Mouse (Mus musculus) monocyte, adult 5-6 weeks (primary cell): Measurements from ENCODE around the gene Gm47995. TPM values are rescaled to one million over a fixed set of nuclear protein-coding genes. Genes with fewer than 3 reads are reported as not detected.
"Not testable (repeated sequence)": the region's sequence is repeated elsewhere in the genome, so short reads cannot be mapped to it uniquely, and the experiment has no call there.

Experiments
- ATAC-seq: fragments of 153-309, 156-312 bp; replicated peaks from 2 replicates; pipeline ENCODE4 v1.8.0; 2017; ENCODE audit warnings: mild to moderate bottlenecking; ENCODE audit not compliant: low TSS enrichment, insufficient number of reproducible peaks, severe bottlenecking, poor library complexity, low FRiP score
- total RNA-seq: library from RNA; stranded (forward); fragments of 200-1000, 200-491, 200-594 nt; gene quantifications from 3 replicates; pipeline ENCODE4 v1.2.3, GENCODE M21; 2017

Gm47995 gene
- total RNA-seq: 0.68 TPM in 1 of 3 replicates, not detected in the others

DNA sequence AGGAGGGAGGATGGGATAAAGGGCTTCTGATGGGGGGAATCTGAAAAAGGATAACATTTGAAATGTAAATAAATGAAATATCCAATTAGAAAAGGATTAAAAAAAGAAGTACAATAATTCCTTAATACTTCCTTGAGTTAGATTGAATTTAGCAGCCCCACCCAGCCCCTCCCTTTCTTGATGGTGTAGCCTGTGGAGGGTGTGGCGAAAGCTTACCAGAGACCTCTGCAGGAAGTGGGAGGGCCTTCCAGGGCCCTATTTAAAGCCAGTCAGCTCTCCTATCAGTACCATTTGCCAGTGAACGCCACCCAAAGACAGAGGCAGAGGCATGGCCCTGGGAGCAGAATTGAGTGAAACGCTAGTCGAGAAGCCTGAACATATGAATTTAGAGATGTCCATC, at the start of gene Gm47995:
Gm47995 (plus strand) TSS at position 329 of the 400 bp plus-strand sequence.
- not testable (repeated sequence) for ATAC-seq

DNA sequence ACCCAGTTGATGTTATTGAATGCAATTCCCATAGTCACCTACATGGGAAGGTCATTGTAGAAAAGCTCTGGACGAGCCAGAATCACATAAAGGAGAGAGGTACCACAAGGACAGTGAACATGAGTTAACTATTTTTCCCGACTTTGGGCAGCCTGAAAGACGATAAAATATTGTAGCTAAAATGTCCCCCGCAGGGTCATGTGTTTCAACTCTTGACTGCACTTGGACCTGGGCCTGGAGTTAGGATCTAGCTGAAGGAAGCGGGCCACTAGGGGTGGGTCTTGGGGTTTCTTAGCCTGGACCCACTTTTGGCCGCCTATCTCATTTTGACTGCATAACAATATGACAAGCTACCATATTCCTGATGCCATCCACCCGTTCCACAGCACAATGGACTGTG, 48.0 kb upstream of the Gm47995 start:
- ATAC-seq: no peak

DNA sequence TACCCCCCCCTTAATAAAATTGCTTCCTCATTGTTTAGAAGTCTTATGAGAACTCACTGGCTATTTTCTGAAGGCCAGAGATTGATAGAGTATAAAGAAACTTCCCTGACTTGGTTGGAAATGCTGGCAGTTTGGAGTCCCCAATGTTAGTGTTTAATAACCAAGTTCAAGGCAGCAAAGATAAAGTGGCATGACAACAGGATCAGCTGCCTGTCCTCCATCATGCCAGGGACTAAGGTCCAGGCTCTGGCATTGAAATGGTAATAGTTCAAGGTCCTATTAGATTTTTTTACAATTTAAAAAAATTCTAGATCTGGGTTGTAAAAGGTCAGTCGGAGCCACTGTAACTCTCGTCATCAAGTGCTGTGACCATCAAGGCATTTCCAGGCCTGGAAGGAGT, 47.2 kb upstream of the Gm47995 start:
- ATAC-seq: no peak

DNA sequence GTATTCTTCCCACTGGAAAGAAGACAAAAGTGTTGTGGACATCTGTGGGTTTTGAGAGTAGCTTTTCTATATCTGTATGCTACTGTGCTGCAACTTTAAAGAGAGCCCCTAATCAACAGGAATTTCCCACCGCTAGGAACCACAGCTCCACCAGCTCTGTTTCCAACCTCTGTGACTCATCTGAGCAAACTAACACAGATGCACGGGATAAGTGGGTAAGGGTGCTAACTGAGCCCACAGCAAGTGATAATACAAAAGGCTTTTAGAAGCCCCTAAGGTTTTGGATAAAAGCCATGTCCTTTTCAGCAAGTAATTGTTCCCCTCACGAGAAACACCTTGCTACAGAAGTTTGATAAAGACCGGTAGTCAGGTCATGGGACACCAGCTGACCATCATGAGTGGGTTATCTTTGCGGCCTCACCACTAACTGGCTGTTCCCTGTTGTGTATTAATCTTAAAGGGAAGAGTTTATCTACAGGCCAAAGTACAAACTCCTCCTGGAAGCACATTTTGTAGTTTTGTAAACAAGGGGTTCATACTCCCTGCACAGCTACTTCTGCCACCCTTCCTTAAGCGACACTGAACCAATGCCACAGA, 45.1 kb upstream of the Gm47995 start:
- no peak for ATAC-seq

DNA sequence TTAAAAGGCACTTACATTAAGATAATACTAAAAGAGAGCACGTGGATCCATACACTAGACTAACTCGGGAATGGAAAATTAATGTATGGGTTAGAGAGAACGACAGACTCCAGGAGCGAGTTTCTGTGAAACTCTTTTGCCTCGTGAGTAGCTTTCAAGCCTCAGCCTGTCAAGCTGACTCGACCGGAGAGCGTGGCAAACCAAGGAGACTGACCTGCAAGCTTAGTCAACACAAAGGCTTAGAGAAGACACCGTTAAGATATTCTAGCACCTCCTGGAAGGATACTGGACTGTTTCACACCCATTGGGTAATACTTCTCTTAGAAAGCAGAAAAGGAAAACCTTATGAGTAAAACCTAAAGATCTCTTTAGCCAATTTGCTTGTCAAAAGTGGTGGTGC, 44.1 kb upstream of the Gm47995 start:
- not testable (repeated sequence) for ATAC-seq

DNA sequence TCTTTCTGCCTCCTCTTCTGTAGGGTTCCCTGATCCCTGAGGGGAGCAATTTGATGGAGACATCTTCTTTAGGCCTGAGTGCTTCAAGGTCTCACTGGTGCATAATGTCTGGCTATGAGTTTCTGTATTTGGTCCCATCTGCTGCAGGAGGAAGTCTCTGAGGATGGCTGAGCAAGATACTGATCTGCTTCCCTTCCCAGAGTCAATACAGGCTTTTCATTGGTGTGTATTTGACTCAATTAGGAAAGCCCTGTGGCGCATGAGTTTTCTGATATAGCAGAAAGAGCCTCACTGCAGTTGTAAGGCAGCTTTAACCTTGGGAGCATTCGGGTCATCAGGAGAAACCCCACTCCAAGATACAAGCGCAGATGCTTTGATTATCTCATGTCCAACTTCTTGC, 42.1 kb upstream of the Gm47995 start:
- no peak for ATAC-seq

DNA sequence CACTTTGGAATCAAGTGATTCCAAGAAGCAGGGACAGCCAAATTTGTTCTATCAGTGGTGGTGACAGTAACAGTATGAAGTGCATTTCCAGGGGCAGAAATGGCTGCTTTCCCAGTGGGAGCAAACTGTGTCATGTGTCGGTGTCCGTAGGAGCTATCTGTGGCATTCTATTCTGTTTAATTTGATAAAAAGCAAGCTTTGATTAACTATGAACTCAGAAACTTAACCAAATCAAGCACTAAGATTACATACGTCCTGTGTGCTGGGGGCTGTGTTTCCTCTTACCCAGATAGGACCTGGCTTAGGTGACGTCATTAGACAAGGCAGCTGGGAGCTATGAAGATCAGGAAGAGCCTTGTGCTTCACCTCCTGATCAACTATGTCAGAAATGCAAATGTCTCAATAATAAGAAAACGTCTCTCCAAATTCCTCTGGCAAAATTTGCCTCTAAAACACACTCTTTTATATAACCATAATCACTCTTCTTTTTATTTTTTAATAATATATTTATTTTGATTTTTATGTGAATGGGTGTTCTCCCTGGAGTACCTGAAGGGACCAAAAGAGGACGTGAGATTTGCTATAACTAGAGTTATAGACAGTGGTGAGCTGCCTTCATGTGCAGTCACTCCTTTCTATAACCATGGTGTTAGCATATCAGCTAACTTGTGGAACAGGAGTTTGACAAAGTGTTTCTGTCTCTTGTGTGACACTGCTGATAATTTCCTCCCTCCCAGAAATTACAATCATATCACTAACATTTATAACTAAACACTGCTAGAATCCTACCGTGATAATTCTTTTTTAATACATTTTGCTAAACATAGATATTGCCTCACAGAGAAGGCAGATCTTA, 41.2 kb upstream of the Gm47995 start:
- no peak for ATAC-seq

DNA sequence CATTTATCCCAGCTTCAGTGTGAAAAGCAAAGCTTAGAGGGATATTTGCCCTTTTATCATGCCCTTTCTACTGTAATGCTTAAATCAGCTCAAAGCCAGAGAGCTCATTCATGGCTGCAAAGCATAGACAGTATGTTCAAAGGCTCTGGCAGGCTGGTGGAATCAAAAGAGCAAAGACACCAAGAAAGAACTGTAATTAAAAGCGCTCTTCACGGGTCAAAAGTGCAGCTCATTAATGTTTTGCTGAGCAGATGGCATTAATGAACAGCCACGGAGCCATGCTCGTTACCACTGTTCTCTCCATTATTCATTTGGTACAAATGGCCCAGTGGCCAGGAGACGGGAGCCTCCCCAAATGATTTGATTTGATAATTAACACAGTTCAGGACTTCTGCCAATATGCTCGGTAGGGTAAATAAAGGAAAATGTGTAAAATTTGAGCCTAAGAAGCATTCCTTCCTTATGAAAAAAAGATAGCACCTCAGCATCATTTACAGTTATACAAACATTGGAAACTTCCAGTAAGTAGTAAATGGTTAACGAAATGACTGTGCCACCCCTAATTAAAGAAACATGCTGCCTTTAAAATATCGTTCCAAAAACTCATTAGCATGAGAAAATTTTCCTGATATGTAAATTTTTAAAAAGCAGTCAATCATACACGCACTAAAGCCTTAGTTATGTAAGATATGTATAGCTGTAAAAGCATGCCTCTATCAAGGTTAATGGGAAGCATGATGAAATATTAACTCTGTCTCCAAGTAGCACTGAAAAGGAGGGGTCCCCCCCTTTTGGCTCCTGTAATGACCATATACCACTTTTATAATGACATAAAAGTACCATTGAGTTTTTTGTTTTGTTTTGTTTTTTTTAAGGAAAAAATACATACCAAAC, 40.0 kb upstream of the Gm47995 start:
- ATAC-seq: no peak

DNA sequence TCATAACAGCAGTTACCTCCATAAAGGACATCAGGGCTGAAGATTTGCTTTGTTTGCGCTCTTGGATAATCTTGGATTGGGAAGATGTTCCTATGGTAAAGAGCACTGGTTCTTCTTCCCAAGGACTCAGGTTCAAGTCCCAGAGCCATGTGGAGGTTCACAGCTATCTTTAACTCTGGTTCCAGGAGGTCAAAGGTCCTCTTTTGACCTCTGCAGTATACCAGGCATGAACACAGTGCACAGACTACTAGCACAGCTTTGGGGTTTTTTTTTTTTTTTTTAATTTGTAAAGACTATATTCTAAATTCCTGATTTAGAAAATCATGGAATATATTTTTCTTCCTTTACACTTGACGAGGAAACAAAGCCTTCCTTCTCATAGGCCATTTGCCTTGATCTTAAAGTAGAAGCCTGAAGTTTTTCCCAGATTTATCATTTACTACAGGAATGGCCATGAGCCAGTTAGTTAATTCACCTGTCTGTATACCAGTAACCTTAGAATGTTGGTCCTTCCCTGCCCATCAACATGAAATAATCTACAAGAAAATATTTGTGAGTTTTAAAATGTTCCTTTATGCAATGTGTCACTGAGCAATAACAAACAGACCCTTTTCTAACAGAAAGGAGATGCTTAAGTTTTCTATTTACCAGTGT, 39.3 kb upstream of the Gm47995 start:
- ATAC-seq: no peak

DNA sequence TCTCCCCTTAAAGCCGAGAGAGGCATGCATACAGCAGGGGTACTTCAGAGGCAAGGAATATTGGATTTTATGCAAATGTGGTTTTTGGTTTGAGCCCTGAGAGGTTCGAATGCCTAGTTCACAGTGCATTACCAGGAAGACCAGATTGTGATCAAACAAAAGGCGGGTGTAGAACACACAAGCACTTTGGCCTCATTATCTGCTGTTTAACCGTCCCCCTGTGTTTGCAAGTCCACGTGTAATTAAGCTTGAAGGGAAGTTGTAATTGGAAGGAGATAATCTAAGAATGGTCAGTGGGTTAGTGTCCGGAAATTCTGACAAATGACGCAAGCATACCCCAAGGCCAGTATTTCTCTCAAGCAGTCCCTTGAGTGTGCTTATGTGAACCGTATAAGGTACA, 32.2 kb upstream of the Gm47995 start:
- ATAC-seq: no peak

DNA sequence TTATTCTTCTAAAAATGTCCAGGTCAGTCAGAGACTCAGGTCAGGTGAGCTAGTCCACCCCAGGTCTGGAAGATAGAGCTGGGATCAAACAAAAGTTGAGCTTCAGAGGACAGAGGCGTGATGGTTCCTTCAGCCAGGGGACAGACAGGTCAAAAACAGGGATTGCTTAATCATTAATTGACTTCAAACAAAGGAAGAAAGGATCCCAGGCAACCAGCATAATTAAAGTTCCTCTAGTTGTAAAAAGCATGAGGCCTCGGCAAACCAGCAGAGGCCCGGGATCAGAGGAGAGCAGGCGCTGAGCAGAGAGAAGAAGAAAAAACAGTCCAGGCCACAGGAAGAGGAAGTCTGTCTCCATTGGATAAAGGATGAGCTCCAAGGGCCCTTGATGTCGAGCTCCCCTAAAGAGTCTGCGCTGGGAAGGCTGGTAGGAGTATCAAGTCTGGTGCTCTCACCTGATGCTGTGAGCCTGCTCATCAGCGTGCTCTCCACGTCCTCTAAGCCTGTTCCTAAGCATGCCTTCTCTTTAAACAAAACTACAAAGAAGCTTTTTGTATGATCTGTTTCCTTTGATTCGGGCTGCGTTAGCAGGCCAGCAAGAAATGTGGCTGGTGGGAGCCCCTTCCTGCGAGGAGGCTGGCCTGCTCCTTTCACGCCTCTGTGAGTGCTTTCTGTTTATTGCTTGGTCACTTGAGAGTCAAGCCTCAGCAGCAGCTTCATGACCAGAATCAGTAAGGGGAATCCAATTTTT, 30.8 kb upstream of the Gm47995 start:
- no peak for ATAC-seq

DNA sequence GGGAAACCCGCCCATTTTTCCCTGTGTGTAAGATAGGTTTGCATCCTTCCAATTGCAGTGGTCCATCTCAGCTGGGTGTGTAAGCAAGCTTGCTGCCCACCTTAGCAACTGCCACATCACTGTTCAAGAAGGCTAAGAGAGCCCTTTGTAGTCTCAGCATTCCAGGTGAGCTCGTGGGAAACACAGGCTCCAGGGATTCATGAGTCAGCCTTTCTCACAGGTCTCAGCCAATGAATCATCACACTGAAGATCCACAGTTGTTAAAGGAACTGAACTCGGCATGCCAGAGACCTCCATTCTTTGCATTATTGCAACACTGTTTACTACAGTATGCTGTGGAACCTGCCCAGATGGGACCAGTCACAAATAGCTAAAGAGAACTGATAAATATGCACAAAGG, 29.6 kb upstream of the Gm47995 start:
- no peak for ATAC-seq

DNA sequence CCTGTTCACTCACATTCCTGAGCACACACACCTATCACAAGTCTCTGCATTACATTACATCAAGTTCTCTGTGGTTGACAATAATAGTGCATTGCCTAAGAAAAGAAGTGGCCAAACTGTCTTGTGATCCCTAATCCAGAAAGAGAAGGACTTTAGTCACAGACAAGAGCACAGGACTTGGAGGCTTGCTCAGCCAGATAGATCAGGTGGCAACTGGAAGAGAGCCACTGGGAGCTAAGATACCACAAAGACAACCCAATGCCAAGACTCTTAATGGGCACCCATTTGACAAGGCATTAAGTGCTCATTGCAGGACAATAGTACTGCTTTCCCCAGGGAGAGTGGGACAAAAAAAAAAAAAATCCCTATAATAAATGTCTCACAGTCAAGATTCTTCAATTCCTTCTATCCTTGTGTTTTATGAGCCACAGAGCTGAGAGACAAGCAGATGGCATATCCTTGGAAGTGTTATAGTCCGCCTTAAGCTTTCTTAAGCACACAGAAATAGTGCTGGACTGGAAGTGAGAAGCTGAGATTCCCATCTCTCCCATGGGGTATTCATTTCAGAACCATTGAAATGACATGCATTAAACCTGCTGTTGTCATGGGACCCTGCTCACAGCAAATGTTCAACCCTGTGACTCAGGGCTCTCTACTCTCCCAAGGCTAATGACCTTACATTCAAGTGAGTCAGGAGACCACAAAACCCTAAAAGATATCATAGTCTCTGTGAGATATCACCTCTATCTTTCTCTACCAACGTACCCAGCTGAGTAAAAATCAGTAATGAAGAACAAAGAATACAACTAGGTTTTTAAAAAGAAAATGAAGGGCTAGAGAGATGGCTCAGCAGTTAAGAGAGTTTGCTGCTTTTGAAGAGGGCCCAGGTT, 26.4 kb upstream of the Gm47995 start:
- no peak for ATAC-seq

DNA sequence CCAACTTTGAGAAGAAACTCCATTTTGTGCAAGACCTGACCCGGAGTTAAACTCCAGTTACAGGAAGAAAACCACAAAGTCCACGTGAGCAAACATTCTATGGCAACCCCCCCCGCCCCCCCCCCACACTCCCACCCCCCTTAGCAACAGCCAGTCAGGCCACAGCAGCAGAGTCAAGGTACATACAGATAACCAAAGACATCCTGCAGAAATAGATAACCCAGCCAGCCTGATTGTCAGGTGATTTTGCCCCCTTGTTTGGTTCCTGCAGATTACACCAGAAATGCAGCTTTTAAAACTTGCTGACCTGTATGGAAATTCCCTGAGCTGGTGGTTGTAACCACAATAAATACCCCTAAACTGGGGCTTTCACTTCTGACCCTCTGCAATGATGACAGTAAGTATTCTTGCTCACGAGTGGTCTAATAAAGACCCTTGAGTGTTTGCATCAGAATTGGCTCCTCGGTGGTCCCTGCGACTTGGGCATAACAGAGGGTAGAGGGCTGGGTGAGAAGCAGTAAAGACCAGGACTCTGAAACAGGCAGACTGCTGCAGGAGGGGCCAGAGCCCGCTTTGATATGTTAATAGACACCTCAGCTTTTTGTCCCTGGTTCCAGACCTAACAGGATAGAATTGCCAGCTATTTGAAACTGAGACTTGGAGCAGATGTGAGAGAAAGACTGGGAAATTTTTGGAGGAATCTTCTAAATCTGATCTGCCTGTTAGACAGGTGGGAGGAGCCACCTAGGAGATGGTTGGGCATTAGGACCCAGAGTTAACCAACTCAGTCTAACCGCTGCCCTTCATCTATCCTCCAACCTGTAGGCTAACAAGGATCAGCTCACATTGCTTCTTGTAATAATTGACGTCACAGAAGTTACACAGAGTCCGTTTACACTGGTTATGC, 21.0 kb upstream of the Gm47995 start:
- peak; percentile 82 for ATAC-seq

DNA sequence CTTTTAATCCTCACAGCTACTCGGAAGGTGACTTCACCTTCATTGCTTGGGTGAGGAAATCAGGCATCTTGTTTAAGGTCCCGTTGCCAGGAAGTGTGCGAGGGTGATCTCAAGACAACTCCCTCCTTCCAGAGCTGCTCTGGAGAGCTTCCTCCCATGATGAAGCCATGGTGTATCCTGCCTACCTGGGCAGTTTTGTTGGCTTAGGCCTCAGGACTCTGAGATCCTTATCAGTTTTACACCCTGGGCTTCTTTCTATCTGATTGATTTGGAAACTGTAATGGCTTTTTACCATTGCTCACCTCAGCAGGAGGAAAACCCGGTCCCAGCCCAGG, 20.3 kb upstream of the Gm47995 start:
- ATAC-seq: no peak

DNA sequence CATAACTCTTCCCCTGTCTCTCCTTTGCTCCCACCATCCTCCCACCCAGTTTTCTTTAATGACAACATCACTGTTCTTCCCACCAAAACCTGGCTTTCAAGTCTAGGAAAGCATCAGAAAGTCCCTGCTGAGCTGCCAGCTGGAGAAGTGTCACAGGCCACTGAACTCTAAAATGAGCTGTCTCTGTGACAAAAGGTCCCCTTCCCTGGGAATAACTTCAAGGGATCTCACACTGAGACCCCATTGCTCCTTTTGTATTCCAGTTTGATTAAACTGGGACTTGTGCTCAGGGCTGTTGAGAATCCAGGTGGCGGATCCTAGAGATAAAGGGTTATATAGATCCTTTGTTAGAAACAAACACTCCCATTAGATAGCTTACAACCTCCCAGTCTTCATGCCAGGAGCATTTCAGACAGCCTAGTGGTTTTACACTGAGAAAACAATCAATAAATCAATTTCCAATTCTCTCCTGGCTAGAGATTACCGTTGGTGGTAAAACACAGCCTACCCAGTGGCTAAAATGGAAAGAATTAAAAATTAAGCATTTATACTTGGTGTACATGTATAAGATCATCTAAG, 19.7 kb upstream of the Gm47995 start:
- ATAC-seq: no peak
